Comparison of ENCODE assay signal across 13 mouse cellular contexts in genomic region chr6:84205611-84206010, GRCm38 (mm10).
"Had no signal": no experiment of that assay in that cellular context is flagged by ENCODE, and none has a peak within 500 bp of the region (broad histone marks: within the 10 kb centered on the region; RNA-seq: fewer than 3 reads in every experiment).

No protein-coding gene starts in this region.

- DNase-seq: kidney, adult 18-20 months; kidney, adult 9 months; kidney, postnatal 14 days; kidney, postnatal 4 days; left cerebral cortex, postnatal 4 days; liver, embryonic 13.5 days; lung, adult 2 months; lung, postnatal 14 days; right cerebral cortex, postnatal 14 days; right cerebral cortex, postnatal 4 days; thymus, adult 2 months; thymus, postnatal 14 days; thymus, postnatal 4 days had no signal
